Mouse (Mus musculus) brain, embryonic 14.5 days (tissue): ENCODE measurements around the gene Dvl1.

ENCODE experiments used
- CTCF ChIP-seq: fragments of 200-500 bp; IDR thresholded peaks from 2 replicates; pipeline ENCODE4 v1.5.1; 2012; ENCODE audit warnings: inconsistent platforms, mild to moderate bottlenecking, moderate library complexity, borderline replicate concordance; ENCODE audit not compliant: insufficient read depth, insufficient read length; ENCODE audit errors: extremely low read depth
- POLR2A ChIP-seq: fragments of 200-500 bp; IDR thresholded peaks from 2 replicates; pipeline ENCODE4 v1.6.1; 2012; ENCODE audit warnings: mild to moderate bottlenecking, inconsistent platforms, borderline replicate concordance; ENCODE audit not compliant: poor library complexity, insufficient read depth, insufficient read length, severe bottlenecking; ENCODE audit errors: extremely low read depth

DNA sequence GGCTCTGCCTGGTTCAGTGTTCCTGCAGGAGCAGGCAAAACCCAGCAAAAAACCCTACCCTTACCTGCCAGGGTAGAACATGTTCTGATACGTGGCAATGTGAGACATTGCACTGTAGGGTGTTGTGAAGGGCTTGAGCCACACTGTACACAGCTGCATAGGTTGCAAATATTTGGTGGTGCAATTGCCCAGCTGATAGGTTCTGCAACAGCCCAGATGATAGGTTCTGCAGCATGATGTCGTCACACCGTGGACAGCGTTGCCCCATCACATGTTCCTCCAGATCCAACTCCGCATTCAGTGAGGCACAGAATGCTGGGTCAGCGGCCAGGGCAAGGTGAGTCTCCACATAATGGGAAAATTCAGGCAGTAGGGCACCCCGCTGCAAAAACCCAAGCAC, 14.6 kb downstream of the Dvl1 start:
- TF ChIP-seq CTCF (no peak), POLR2A (no peak)
